Mouse (Mus musculus) hindbrain, embryonic 12.5 days (tissue): ENCODE results near the gene Fos. TPM values are rescaled to one million over a fixed set of nuclear protein-coding genes. Genes with fewer than 3 reads are reported as not detected.

ENCODE experiments used
- ATAC-seq: fragments of 200-750 bp; cut with Nextera tagmentation; 2 replicates; pipeline ENCODE4 v1.8.0; 2017; ENCODE audit warnings: moderate TSS enrichment; ENCODE audit not compliant: low FRiP score
- H3K27ac ChIP-seq: fragments of 300-500 bp; sonication (generic); 2 replicates; pipeline ENCODE4 v1.5.1; 2016; ENCODE audit warnings: mild to moderate bottlenecking
- H3K27me3 ChIP-seq: fragments of 300-500 bp; sonication (generic); 2 replicates; pipeline ENCODE4 v1.6.1; 2016; ENCODE audit warnings: mild to moderate bottlenecking
- H3K36me3 ChIP-seq: fragments of 300-500 bp; sonication (generic); 2 replicates; pipeline ENCODE4 v1.6.1; 2016; ENCODE audit warnings: mild to moderate bottlenecking
- H3K4me1 ChIP-seq: fragments of 300-500 bp; sonication (generic); 2 replicates; pipeline ENCODE4 v1.6.1; 2016
- H3K4me2 ChIP-seq: fragments of 300-500 bp; sonication (generic); replicated peaks from 2 replicates; pipeline ENCODE4 v1.6.1; 2016; ENCODE audit warnings: mild to moderate bottlenecking
- H3K4me3 ChIP-seq: fragments of 300-500 bp; sonication (generic); 2 replicates; pipeline ENCODE4 v1.5.1; 2016; ENCODE audit warnings: mild to moderate bottlenecking
- H3K9ac ChIP-seq: fragments of 300-500 bp; sonication (generic); 2 replicates; pipeline ENCODE4 v1.6.1; 2016; ENCODE audit warnings: mild to moderate bottlenecking, moderate library complexity
- H3K9me3 ChIP-seq: fragments of 300-500 bp; sonication (generic); replicated peaks from 2 replicates; pipeline ENCODE4 v1.6.1; 2016; ENCODE audit warnings: mild to moderate bottlenecking
- WGBS: fragments of 180-500 bp; shearing (Covaris S2); methylation state at CpG from one replicate; pipeline ENCODE4 v1.1.7; 2016; 5-methylcytosine and 5-hydroxymethylcytosine counted together
- polyA plus RNA-seq: library from polyadenylated mRNA; unstranded; fragments of >200 nt; fragmentation: Nextera tagmentation; extraction: Ambion mirVana; gene quantifications from 2 replicates; pipeline ENCODE4 v1.2.1, GENCODE M21; 2016

The Fos gene
- polyA plus RNA-seq: 2.4 and 2.7 TPM in 2 replicates

DNA sequence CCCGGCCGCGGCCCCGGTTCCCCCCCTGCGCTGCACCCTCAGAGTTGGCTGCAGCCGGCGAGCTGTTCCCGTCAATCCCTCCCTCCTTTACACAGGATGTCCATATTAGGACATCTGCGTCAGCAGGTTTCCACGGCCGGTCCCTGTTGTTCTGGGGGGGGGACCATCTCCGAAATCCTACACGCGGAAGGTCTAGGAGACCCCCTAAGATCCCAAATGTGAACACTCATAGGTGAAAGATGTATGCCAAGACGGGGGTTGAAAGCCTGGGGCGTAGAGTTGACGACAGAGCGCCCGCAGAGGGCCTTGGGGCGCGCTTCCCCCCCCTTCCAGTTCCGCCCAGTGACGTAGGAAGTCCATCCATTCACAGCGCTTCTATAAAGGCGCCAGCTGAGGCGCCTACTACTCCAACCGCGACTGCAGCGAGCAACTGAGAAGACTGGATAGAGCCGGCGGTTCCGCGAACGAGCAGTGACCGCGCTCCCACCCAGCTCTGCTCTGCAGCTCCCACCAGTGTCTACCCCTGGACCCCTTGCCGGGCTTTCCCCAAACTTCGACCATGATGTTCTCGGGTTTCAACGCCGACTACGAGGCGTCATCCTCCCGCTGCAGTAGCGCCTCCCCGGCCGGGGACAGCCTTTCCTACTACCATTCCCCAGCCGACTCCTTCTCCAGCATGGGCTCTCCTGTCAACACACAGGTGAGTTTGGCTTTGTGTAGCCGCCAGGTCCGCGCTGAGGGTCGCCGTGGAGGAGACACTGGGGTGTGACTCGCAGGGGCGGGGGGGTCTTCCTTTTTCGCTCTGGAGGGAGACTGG lies at the start of gene Fos:
Gene Fos, plus strand, starts transcription at position 410 of the 817 bp plus-strand sequence.
- Histone ChIP-seq H3K9ac (peak within 1 kb of the TSS; percentile 57), H3K4me1 (peaks cover 38% of the 10 kb centered on the region), H3K36me3 (no peaks in the 10 kb centered on the region), H3K27ac (peak within 1 kb of the TSS; percentile 49; the same call in 1 of the 2 replicates), H3K4me2 (peak within 1 kb of the TSS; percentile 100), H3K4me3 (peak within 1 kb of the TSS; percentile 52), H3K27me3 (peaks cover 34% of the 10 kb centered on the region), H3K9me3 (no peaks in the 10 kb centered on the region)
- peak; percentile 91 for ATAC-seq
- under 1% methylated on average over 56 of the region's 56 CpGs for WGBS

DNA sequence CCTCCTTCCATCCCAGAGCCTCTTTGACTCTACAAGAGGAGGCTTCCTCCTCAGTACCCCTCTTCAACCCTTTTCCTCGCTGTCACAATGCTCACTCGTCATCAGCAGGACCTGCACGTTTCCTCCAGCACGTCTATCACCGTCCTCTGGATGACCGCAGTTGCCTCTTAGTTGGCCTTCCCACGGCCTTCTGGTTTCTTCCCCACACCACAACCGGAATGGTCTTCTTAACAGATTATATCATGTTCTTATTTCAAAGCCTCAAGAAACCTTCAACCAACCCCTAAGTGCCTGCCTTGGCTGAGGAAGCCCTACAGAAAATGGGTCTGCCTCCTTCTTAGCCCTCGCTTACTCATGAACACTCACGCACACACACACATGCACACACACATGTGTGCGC lies 48.0 kb upstream of the Fos start:
- Histone ChIP-seq H3K4me3 (no peak overlapping the region), H3K36me3 (no peaks in the 10 kb centered on the region), H3K27me3 (peaks cover 3% of the 10 kb centered on the region; the same call in 1 of the 2 replicates), H3K27ac (no peak overlapping the region), H3K4me2 (no peak overlapping the region), H3K9ac (no peak overlapping the region; the same call in 1 of the 2 replicates), H3K4me1 (peaks cover 10% of the 10 kb centered on the region), H3K9me3 (no peaks in the 10 kb centered on the region)
- WGBS: 90% methylated on average over 11 of the region's 11 CpGs
- no peak for ATAC-seq

DNA sequence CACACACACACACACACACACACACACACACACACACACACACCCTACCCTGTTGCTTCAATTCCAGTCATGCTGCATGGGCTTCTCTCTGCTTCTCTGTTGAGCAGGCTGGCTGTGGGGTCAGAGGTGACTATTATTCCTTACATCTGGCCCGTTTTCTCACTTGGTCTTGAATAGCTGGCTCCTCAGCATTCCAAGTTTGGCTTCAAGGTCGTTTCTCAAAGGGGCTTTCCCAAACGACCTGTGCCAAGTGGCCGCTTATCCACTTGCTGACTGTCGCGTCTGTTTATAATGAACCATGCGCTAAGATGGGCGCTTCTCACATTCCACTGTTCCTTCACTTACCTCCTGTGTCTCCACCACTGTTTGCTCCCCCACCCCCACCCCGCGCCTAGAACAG lies 47.6 kb upstream of the Fos start:
- H3K36me3 ChIP-seq: no peaks in the 10 kb centered on the region
- no peak overlapping the region for H3K9ac ChIP-seq
- no peak overlapping the region for H3K27ac ChIP-seq
- 61% methylated on average over 10 of the region's 10 CpGs for WGBS
- H3K27me3 ChIP-seq: peaks cover 3% of the 10 kb centered on the region; the same call in 1 of the 2 replicates
- H3K9me3 ChIP-seq: no peaks in the 10 kb centered on the region
- H3K4me1 ChIP-seq: peaks cover 11% of the 10 kb centered on the region
- no peak overlapping the region for H3K4me2 ChIP-seq
- no peak for ATAC-seq
- H3K4me3 ChIP-seq: no peak overlapping the region

DNA sequence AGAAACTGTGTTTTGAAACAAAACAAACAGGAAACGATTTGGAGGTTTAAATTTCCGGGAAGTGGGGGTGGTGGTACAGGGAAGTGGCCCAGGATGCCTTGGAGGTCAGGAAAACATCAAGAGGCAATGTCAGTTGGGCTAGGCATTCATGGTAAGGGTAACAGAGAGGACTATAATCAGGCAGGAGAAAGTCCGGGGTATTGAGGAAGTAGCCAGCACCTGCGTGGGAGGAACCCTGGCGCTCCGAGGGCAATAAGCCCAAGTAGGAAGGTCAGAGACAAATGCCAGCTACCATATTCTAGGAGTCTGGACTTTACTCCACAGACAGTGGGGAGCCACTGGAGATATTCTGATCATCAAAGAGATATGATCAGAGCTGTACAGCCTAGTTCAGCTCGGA lies 45.9 kb upstream of the Fos start:
- Histone ChIP-seq H3K36me3 (no peaks in the 10 kb centered on the region), H3K4me3 (no peak overlapping the region), H3K9me3 (no peaks in the 10 kb centered on the region), H3K4me1 (peaks cover 11% of the 10 kb centered on the region), H3K27me3 (peaks cover 3% of the 10 kb centered on the region; the same call in 1 of the 2 replicates), H3K27ac (no peak overlapping the region), H3K9ac (no peak overlapping the region), H3K4me2 (no peak overlapping the region)
- no peak for ATAC-seq
- WGBS: 82% methylated on average over 7 of the region's 7 CpGs

DNA sequence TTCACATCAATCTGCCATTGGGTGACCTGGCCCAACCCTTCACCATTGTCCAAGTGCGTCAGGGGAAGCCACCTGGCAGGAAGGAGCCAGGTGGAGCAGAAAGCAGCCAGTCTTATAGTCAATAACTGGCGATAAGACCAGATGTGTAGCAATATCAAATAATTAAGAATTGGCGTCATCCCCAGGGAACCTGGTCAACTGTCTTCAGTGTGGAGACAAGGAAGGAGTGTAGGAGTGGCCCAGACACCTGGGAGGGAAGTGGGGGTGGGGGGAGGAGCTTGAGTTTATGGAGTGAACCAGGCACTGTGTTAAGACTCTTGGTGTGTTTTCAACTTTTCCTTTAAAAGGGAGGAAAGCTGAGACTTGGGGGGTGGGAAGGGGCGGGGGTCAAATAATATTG lies 43.7 kb upstream of the Fos start:
- Histone ChIP-seq H3K9ac (no peak overlapping the region), H3K4me2 (no peak overlapping the region), H3K4me3 (no peak overlapping the region), H3K36me3 (no peaks in the 10 kb centered on the region), H3K4me1 (peaks cover 18% of the 10 kb centered on the region), H3K27me3 (no peaks in the 10 kb centered on the region; the same call in 1 of the 2 replicates), H3K9me3 (no peaks in the 10 kb centered on the region), H3K27ac (no peak overlapping the region)
- no peak for ATAC-seq
- WGBS: 71% methylated on average over 4 of the region's 4 CpGs

DNA sequence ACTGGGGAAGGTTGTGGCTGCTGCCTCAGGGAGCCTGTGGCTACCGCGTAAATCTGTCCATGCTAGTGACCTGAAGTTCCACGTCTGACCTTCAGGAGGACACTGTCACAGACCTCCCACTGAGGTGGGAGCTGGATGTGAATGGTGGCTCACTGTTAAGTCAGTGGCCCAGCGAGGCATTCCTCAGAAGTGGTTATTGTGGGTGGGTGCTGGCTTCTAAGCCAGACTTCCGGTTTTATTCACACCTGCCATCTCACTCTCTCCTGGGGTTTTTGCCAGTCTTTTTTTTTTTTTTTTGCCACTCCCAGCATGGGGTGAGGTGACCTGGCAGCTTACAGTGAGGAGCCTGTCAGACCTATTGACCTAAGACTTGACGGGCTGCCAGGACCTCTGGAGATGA lies 43.3 kb upstream of the Fos start:
- no peaks in the 10 kb centered on the region for H3K36me3 ChIP-seq
- no peaks in the 10 kb centered on the region; the same call in 1 of the 2 replicates for H3K27me3 ChIP-seq
- H3K9ac ChIP-seq: no peak overlapping the region
- no peak overlapping the region for H3K4me2 ChIP-seq
- no peak for ATAC-seq
- no peak overlapping the region for H3K27ac ChIP-seq
- H3K4me3 ChIP-seq: no peak overlapping the region
- H3K4me1 ChIP-seq: peaks cover 18% of the 10 kb centered on the region
- WGBS: 45% methylated on average over 6 of the region's 6 CpGs
- H3K9me3 ChIP-seq: no peaks in the 10 kb centered on the region

DNA sequence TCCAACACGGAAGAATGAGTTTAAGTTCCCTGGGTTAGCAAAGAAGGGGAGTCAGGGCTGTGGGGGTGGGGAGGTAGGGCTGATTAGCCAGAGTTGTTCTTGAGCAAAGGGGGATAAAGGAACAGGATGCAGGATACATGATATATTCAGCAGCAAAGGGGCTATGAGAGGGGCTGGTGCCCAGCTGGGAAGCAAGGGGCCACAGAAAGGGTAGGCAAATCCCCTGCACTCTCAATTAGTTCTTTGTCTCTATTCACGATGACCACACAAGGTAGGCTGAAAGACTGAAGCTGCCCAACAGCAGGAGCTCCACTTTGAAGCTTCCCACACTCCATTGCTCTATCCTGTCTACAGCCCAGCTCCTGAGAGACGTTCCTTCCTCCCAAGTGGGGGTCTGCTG lies 39.8 kb upstream of the Fos start:
- ATAC-seq: no peak
- no peaks in the 10 kb centered on the region for H3K36me3 ChIP-seq
- no peaks in the 10 kb centered on the region for H3K9me3 ChIP-seq
- H3K4me3 ChIP-seq: no peak overlapping the region
- H3K27ac ChIP-seq: no peak overlapping the region
- no peaks in the 10 kb centered on the region for H3K27me3 ChIP-seq
- H3K4me1 ChIP-seq: peaks cover 22% of the 10 kb centered on the region
- H3K9ac ChIP-seq: no peak overlapping the region
- 0 out of 2 replicates have a peak overlapping the region, but pooled peaks have one; percentile 4 for H3K4me2 ChIP-seq
- 10% methylated on average over 3 of the region's 3 CpGs for WGBS

DNA sequence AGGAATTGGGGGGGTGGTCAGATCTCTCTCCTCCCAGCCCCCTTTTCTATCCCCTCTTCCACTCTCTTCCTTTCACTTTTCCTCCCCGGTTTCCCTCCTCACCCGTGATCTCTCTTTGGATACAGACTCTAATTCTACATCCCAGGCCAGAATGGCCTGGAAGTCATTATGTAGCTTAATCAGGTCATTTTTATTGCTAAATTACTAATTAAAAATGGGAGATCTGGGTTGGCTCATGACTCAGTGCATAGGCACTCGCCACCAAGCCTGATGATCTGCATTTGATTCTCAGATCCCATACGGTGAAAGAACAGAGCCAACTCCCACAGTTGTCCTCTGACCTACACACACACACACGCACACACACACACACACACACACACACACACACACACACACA lies 39.2 kb upstream of the Fos start:
- Histone ChIP-seq H3K4me2 (no peak overlapping the region), H3K27me3 (no peaks in the 10 kb centered on the region), H3K4me3 (no peak overlapping the region), H3K36me3 (no peaks in the 10 kb centered on the region), H3K9me3 (no peaks in the 10 kb centered on the region), H3K9ac (no peak overlapping the region), H3K27ac (no peak overlapping the region), H3K4me1 (peaks cover 22% of the 10 kb centered on the region)
- ATAC-seq: no peak
- 61% methylated on average over 5 of the region's 5 CpGs for WGBS

DNA sequence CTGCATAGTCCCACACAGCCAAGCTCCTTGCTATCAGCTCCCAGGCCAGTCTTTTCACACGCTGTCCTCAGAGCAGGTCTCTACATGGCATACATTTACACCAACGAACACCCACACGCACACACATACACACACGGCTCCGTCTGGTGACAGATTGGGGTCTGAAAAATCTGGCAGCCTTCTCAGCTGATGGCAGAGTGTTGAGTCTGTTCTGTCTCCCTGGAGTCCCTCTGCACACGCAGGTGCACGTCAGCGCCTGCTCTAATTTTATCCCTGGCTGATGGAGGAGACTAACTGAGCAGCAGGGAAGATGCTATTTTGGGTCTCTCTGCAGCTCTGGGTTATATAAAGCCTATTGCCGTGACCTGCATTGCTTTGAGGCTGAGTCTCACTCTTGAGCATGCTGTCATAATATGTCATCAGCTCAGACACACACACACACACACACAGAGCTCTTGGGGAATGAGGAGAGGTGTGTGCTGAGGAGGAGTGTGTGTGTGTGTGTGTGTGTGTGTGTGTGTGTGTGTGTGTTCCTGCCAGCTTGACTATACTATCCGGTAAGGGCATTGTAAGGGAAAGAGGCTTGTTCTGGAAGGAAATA lies 37.6 kb upstream of the Fos start:
- no peaks in the 10 kb centered on the region for H3K36me3 ChIP-seq
- H3K9me3 ChIP-seq: no peaks in the 10 kb centered on the region
- no peaks in the 10 kb centered on the region for H3K27me3 ChIP-seq
- no peak for ATAC-seq
- WGBS: 61% methylated on average over 10 of the region's 10 CpGs
- no peak overlapping the region for H3K9ac ChIP-seq
- H3K4me3 ChIP-seq: no peak overlapping the region
- peaks cover 17% of the 10 kb centered on the region for H3K4me1 ChIP-seq
- H3K27ac ChIP-seq: peak overlapping the region; percentile 45; the same call in 1 of the 2 replicates
- no peak overlapping the region for H3K4me2 ChIP-seq

DNA sequence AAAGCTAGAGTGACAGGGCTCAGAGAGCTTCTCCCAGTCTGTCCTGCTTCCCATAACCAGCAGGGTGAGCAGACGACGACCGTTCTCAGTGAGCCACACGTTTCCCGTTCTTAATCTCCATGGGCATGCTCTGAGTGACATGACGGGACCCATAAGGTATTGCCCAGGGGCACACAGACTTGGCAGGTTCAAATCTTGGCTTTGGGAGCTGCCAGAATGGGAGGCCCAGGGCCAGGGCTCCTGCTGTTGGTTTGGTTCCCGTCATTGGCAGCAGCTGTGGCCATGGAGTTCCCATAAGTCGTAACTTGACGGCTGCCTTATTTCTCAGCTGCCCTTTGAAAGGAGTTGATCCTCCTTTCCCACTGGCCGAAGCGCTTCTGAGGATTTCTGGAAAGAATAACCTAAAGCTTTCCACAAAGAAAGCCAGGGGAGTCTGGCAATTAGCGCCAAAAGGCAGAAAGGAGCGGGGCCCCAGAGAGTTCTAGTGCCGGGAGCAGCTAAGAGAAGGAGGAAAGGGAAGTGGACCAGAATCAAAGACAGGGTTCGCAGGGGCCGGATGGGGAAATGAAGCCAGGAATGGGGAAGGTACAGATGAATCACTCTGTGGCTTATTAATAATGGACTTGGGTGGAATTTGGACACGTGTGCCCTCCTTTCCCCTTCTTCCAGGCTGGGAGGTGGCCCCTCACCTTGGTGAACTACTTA lies 36.4 kb upstream of the Fos start:
- 56% methylated on average over 17 of the region's 17 CpGs for WGBS
- Histone ChIP-seq H3K27ac (no peak overlapping the region), H3K4me3 (no peak overlapping the region), H3K36me3 (no peaks in the 10 kb centered on the region), H3K4me2 (no peak overlapping the region), H3K9me3 (no peaks in the 10 kb centered on the region), H3K4me1 (peaks cover 17% of the 10 kb centered on the region), H3K9ac (no peak overlapping the region), H3K27me3 (no peaks in the 10 kb centered on the region)
- ATAC-seq: no peak

DNA sequence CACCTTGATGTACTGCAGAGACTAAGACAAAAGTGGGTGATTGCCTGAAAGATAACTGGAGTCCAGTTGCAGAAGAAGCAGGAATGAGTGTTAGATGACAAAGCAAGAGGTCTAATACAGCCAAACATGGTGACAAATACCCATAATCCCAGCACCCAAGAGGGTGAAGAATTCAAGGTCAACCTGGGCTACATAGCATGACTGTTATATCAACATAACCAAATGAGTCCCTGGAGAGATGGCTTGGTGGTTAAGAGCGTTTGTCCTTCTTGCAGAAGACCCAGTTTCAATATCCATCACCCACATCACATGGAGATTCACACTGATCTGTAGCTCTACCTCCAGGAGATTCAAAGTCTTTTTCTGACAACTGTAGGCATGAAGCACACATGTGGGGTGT lies 30.2 kb upstream of the Fos start:
- ATAC-seq: no peak
- no peak overlapping the region for H3K4me2 ChIP-seq
- 95% methylated on average over 1 of the region's 1 CpGs for WGBS

DNA sequence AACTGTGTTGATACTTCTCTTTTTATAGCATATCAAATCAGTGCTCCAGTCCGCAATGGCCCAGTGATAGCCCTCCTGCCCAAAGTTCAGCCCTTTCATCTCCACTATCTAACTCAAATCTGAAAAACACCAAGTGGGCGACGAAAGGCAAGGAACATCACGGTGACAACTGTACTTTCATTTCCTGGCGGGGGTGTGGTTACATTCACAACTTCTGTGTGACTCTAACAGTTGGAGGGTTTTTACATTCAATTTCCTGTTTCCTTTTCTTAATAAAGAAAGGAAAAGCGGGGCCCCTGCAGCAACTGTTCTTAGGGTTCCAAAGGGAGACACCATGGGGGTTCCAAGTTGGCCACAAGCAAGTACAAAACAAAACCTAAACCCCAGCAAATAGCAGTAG lies 29.0 kb upstream of the Fos start:
- Histone ChIP-seq H3K4me2 (no peak overlapping the region), H3K4me1 (0 out of 2 replicates have a peak, but pooled peaks cover 10% of the 10 kb centered on the region), H3K9me3 (no peaks in the 10 kb centered on the region), H3K9ac (no peak overlapping the region), H3K27ac (no peak overlapping the region), H3K4me3 (no peak overlapping the region), H3K27me3 (no peaks in the 10 kb centered on the region), H3K36me3 (no peaks in the 10 kb centered on the region)
- ATAC-seq: no peak
- 47% methylated on average over 6 of the region's 6 CpGs for WGBS

More for the DNA sequence above, 30.2 kb upstream of the Fos start:
- 0 out of 2 replicates have a peak, but pooled peaks cover 10% of the 10 kb centered on the region for H3K4me1 ChIP-seq
- H3K9ac ChIP-seq: no peak overlapping the region
- no peaks in the 10 kb centered on the region for H3K9me3 ChIP-seq
- H3K4me3 ChIP-seq: no peak overlapping the region
- no peaks in the 10 kb centered on the region for H3K27me3 ChIP-seq
- no peak overlapping the region for H3K27ac ChIP-seq
- no peaks in the 10 kb centered on the region for H3K36me3 ChIP-seq
